Mouse (Mus musculus) gastrocnemius, postnatal 4 days (tissue): ENCODE measurements around the gene Hagh. TPM values are rescaled to one million over a fixed set of nuclear protein-coding genes. Genes with fewer than 3 reads are reported as not detected.

Experiments used
- DNase-seq, 2 experiments: peaks; one replicate each; pipeline ENCODE4 v3.0.0; 2021 to 2022; ENCODE audit warnings: low spot score in 2 of 2, mixed read lengths in 2 of 2
- total RNA-seq, 2 experiments: library from RNA; stranded (reverse); gene quantifications; 2 replicates each; pipeline ENCODE4 v1.2.3; 2021

Hagh gene
- total RNA-seq, 2 experiments from 2014 or later, result 65.5 to 68.8 TPM

- no peak for DNase-seq
Observed at GRCm38 (mm10) chr17:24885356-24886133, 45.6 kb downstream of the Hagh start.

- peak; percentile 97 to 99 for DNase-seq
Observed at GRCm38 (mm10) chr17:24886134-24886931, 46.4 kb downstream of the Hagh start, which contains the start of the genes Nubp2 and Spsb3. Nubp2 (minus strand) TSS chr17:24886349. Spsb3 (plus strand) TSS chr17:24886643.

- DNase-seq, result no peak
Observed at GRCm38 (mm10) chr17:24886932-24887271, 47.0 kb downstream of the Hagh start.

GRCm38 (mm10) chr17:24887291-24888080 is 47.5 kb downstream of the Hagh start:
- DNase-seq, result no peak

- DNase-seq, result no peak
Observed at GRCm38 (mm10) chr17:24888862-24889261, 48.9 kb downstream of the Hagh start.

- no peak for DNase-seq
Observed at GRCm38 (mm10) chr17:24890151-24891092, 50.5 kb downstream of the Hagh start.

- no peak for DNase-seq
Observed at GRCm38 (mm10) chr17:24891321-24891720, 51.4 kb downstream of the Hagh start.

GRCm38 (mm10) chr17:24892785-24893184 is 52.8 kb downstream of the Hagh start:
- no peak for DNase-seq

- no peak for DNase-seq
Observed at GRCm38 (mm10) chr17:24893276-24893675, 53.3 kb downstream of the Hagh start.

- DNase-seq, result no peak
Observed at GRCm38 (mm10) chr17:24894061-24894994, 54.4 kb downstream of the Hagh start.

- DNase-seq, result peak; percentile 63 to 85
Observed at GRCm38 (mm10) chr17:24894995-24895547, 55.1 kb downstream of the Hagh start, which contains the start of the genes Eme2 and Mrps34. Eme2 (minus strand) TSS chr17:24895087. Mrps34 (plus strand) TSS chr17:24895116.

GRCm38 (mm10) chr17:24895571-24896240 is 55.8 kb downstream of the Hagh start:
- no peak for DNase-seq

- DNase-seq, result peak in 1 of 2 experiments; percentile 67
Observed at GRCm38 (mm10) chr17:24896241-24896992, 56.5 kb downstream of the Hagh start, which contains the start of gene Nme3. Nme3 (plus strand) TSS chr17:24896500.

GRCm38 (mm10) chr17:24896993-24897269 is 57.0 kb downstream of the Hagh start:
- no peak for DNase-seq

- DNase-seq, result no peak
Observed at GRCm38 (mm10) chr17:24897600-24897999, 57.7 kb downstream of the Hagh start.

GRCm38 (mm10) chr17:24898041-24898854 is 58.3 kb downstream of the Hagh start:
- no peak for DNase-seq

- no peak for DNase-seq
Observed at GRCm38 (mm10) chr17:24899153-24899552, 59.2 kb downstream of the Hagh start.
